Mouse (Mus musculus) cerebellum, adult 2 months (tissue): Measurements from ENCODE around the gene Nme4. TPM values are rescaled to one million over a fixed set of nuclear protein-coding genes. Genes with fewer than 3 reads are reported as not detected.

Experiments used
- DNase-seq, 2 experiments: peaks; one replicate each; pipeline ENCODE4 v3.0.0; 2021
- H3K27ac ChIP-seq: fragments of 200-500 bp; 2 replicates; pipeline ENCODE4 v1.5.1; 2012; ENCODE audit warnings: low read length, control low read depth, inconsistent platforms; ENCODE audit not compliant: insufficient read depth
- H3K27me3 ChIP-seq: fragments of 200-500 bp; 2 replicates; pipeline ENCODE4 v1.6.1; 2012; ENCODE audit warnings: inconsistent platforms, mild to moderate bottlenecking, low read length, moderate library complexity; ENCODE audit not compliant: control insufficient read depth, insufficient read depth
- H3K4me1 ChIP-seq: fragments of 200-500 bp; 2 replicates; pipeline ENCODE4 v1.6.1; 2011; ENCODE audit warnings: low read length; ENCODE audit not compliant: control insufficient read depth, insufficient read depth
- H3K4me3 ChIP-seq: fragments of 200-500 bp; replicated peaks from 2 replicates; pipeline ENCODE3; 2011; ENCODE audit warnings: mild to moderate bottlenecking, low read depth, low read length, control low read depth; ENCODE audit not compliant: insufficient read depth
- CTCF ChIP-seq: fragments of 200-500 bp; IDR thresholded peaks from 2 replicates; pipeline ENCODE4 v1.5.1; 2011; ENCODE audit warnings: low read depth, mild to moderate bottlenecking, control low read depth, low read length, moderate library complexity, borderline replicate concordance; ENCODE audit not compliant: insufficient read depth
- POLR2A ChIP-seq: fragments of 200-500 bp; IDR thresholded peaks from 2 replicates; pipeline ENCODE4 v1.6.1; 2011; ENCODE audit warnings: low read length, control low read depth, borderline replicate concordance; ENCODE audit not compliant: insufficient read depth
- WGBS: fragments of 180-500 bp; shearing (Covaris S2); methylation state at CpG from one replicate; pipeline ENCODE4 v1.1.7; 2018; 5-methylcytosine and 5-hydroxymethylcytosine counted together
- polyA plus RNA-seq: library from polyadenylated mRNA; depleted of rRNA; stranded (reverse); fragments of >200 nt; gene quantifications from 2 replicates; pipeline ENCODE4 v1.2.3, GENCODE M21; 2012

Nme4 gene
- polyA plus RNA-seq, 1 experiment, result 6.2 TPM

- Histone ChIP-seq H3K4me3 (peak overlapping the region; percentile 81), H3K27me3 (no peaks in the 10 kb centered on the region), H3K4me1 (peaks cover 19% of the 10 kb centered on the region), H3K27ac (peak overlapping the region; percentile 90)
- WGBS, result under 1% methylated on average over 44 of the region's 44 CpGs
- peak in 1 of 2 experiments; percentile 53 for DNase-seq
- no peak for TF ChIP-seq CTCF
- no peak for TF ChIP-seq POLR2A
These were observed 27.2 kb downstream of the Nme4 start for GRCm38 (mm10) chr17:26068024-26068830.

- TF ChIP-seq POLR2A (no peak), CTCF (no peak)
- H3K4me1 ChIP-seq, result peaks cover 30% of the 10 kb centered on the region
- 73% methylated on average over 7 of the region's 7 CpGs for WGBS
- H3K27ac ChIP-seq, result no peak overlapping the region
- H3K27me3 ChIP-seq, result no peaks in the 10 kb centered on the region
- peak overlapping the region; percentile 81 for H3K4me3 ChIP-seq
- no peak for DNase-seq
These were observed 28.8 kb downstream of the Nme4 start for GRCm38 (mm10) chr17:26066488-26067020.

GRCm38 (mm10) chr17:26064916-26065315, 30.5 kb downstream of the Nme4 start:
- WGBS, result 17% methylated on average over 6 of the region's 6 CpGs
- Histone ChIP-seq H3K27me3 (no peaks in the 10 kb centered on the region), H3K27ac (0 out of 2 replicates have a peak overlapping the region, but pooled peaks have one; percentile 20), H3K4me1 (peaks cover 27% of the 10 kb centered on the region), H3K4me3 (peak overlapping the region; percentile 51)
- no peak for DNase-seq
- TF ChIP-seq CTCF, result no peak
- TF ChIP-seq POLR2A, result no peak

GRCm38 (mm10) chr17:26057787-26058567, 37.4 kb downstream of the Nme4 start:
- peaks cover 28% of the 10 kb centered on the region for H3K4me1 ChIP-seq
- H3K4me3 ChIP-seq, result no peak overlapping the region
- WGBS, result 70% methylated on average over 9 of the region's 9 CpGs
- no peak overlapping the region for H3K27ac ChIP-seq
- no peaks in the 10 kb centered on the region for H3K27me3 ChIP-seq
- no peak for DNase-seq
- TF ChIP-seq POLR2A (no peak), CTCF (no peak)

- no peak overlapping the region for H3K4me3 ChIP-seq
- 69% methylated on average over 8 of the region's 8 CpGs for WGBS
- no peaks in the 10 kb centered on the region for H3K27me3 ChIP-seq
- DNase-seq, result no peak
- H3K27ac ChIP-seq, result no peak overlapping the region
- peaks cover 27% of the 10 kb centered on the region for H3K4me1 ChIP-seq
- TF ChIP-seq POLR2A, result no peak
- no peak for TF ChIP-seq CTCF
These were observed 38.1 kb downstream of the Nme4 start for GRCm38 (mm10) chr17:26057278-26057677.

GRCm38 (mm10) chr17:26055164-26055563, 40.2 kb downstream of the Nme4 start:
- 53% methylated on average over 6 of the region's 6 CpGs for WGBS
- TF ChIP-seq POLR2A (no peak), CTCF (no peak)

GRCm38 (mm10) chr17:26054133-26054845, 41.1 kb downstream of the Nme4 start:
- no peak overlapping the region for H3K4me3 ChIP-seq
- peaks cover 19% of the 10 kb centered on the region for H3K4me1 ChIP-seq
- no peaks in the 10 kb centered on the region for H3K27me3 ChIP-seq
- DNase-seq, result no peak
- WGBS, result 73% methylated on average over 17 of the region's 17 CpGs
- H3K27ac ChIP-seq, result no peak overlapping the region; the same call in 1 of the 2 replicates
- TF ChIP-seq POLR2A (no peak), CTCF (no peak)

More at GRCm38 (mm10) chr17:26055164-26055563, 40.2 kb downstream of the Nme4 start:
- Histone ChIP-seq H3K27me3 (no peaks in the 10 kb centered on the region), H3K4me1 (peaks cover 19% of the 10 kb centered on the region), H3K27ac (no peak overlapping the region), H3K4me3 (no peak overlapping the region)
- no peak for DNase-seq

- Histone ChIP-seq H3K4me3 (no peak overlapping the region), H3K27me3 (no peaks in the 10 kb centered on the region), H3K27ac (no peak overlapping the region), H3K4me1 (peaks cover 14% of the 10 kb centered on the region)
- 90% methylated on average over 4 of the region's 4 CpGs for WGBS
- TF ChIP-seq POLR2A, result no peak
- DNase-seq, result no peak
These were observed 42.7 kb downstream of the Nme4 start for GRCm38 (mm10) chr17:26052706-26053105.
